Mouse (Mus musculus): ENCODE results near the gene Ppfibp1.

Ppfibp1 gene

DNA sequence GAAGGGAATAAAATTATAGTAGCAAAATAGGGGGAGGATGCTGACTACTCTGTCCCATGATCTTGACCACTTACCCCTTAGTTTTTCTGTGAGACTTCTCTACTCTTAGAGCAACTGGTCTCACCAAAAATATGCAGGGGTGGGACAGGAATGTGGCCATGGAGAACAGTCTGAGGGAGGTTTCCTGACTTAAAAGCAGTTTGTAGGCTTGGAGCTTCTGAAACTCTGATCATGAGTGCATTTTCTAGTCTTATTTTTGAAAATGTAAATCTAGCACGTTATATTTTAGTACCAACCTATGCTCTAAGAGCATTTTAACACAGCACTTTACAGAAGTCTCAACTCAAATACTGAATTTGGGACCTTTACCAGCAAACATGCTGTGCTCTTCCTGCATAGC lies 70.4 kb downstream of the Ppfibp1 start:
- no peak for DNase-seq (ENCODE audit: low spot score in 2 of 2)

DNA sequence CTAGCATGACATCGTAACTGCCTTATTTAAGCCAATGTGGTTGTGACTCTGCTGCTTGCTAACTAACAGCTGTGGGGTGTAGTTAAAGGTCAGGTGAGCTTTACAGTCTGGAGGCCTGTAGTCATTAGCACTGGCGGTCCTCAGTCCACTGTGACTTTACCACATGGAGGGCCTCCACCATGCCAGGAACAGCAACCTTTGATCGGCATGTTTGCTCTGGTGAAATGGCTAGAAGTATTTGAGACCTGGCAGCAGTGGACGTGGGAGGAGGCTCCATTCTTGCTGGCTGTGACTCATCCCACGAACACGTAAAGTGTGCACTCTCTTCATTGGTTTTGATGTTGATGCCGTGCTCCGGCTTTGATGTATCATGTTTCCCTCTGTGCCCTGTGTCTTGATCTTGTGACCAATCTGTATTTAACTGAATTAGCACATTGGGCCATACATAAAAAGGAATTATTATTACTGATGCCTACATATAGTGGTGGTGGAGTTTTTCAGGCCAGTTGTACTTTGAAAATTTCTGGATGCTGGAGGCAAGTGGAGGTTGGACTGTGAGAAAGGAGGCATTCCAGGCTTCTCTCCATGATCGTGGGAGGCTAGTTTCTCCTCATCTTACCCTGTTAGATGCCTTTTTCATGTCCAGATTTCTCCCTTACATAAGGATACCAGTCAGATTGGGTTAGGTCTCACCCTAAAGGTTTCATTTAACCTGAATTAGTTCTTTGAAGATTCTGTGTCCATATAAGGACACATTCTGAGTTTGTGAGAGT lies 71.8 kb downstream of the Ppfibp1 start:
- DNase-seq (ENCODE audit: low spot score in 2 of 2), result peak; percentile 31 to 58

DNA sequence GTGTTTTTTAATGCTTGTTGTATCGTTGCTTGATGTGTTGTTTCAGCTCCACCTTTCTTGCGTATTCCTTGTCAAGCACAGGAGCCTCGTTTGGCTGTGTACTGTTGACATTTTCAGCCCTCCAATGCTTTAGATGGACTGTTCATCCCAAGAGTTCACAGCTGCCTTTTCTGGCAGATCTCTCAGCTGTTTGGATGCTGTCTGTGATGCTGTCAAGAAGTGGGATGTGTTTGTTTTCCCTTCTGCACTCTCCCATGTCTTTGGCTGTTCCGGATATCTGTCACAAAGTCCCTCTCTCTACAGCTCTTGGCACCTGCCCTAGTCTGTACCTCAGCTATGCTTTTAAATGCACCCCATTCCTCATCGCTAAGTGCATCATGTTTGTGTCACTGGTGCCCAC lies 72.7 kb downstream of the Ppfibp1 start:
- DNase-seq (ENCODE audit: low spot score in 2 of 2), result no peak

DNA sequence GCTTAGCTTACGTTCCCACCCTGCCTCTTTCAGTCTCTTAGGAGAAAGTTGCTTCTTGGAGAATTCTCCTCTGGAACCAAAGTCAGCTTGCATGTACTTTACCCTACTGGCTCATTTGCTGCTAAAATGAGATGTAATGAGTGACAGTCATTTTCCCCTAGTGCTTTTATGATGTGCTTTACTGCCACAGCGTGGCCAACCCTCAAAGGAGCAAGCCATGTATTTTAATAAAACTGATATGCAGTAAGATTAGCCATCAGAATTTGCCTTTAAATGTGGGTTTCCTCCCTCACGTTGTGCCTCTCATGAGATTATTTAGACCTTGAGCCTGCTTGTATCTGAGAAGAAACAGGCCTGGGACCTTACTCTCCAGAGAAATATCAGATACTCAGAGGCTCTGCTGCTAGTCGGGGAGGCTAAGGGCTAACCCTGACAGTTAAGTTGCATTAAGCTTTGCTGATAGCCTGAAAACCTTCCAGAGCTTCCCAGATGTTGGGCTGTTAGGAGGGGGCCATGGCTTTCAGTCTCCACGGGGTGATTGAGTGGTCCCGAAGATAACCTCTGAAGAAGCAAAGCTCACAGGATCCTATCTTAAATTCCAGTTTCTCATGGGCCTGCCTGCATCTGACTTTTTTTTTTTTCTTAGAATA lies 73.7 kb downstream of the Ppfibp1 start:
- peak in 1 of 2 experiments; percentile 40 for DNase-seq (ENCODE audit: low spot score in 2 of 2)

DNA sequence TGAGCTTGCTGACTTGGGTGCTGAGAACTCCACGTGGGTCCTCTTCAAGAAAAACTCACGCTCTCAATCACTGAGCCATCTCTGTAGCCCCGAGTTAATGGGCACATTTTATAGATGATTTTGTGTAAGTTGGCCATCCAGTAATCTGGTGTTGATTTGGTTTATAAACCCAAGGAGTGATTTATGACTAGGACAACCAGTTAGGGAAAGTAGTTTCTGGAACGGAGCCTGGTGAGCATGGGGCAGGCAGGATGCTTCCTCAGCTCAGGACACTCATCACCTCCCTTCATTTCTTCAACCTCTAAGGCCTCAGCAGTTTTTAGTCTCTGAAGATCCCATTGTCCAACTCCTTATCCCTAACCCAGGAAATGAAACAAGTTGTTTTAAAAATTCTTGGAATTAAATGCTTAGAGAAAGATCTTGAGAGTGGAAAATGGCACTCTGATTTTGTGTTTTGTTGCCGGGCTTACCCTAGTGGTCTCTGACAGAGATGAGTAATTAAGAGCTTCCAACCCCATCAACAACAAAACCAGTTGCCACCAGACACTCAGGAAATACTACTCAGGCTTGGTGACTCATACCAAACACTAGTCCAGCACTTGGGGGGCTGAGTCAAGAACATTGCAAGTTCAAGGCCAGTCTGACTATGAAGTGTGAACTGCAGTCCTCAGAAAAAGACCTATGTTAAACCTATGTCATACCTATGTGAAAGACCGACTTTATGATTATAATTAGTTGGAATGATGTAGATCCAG lies 75.3 kb downstream of the Ppfibp1 start:
- DNase-seq (ENCODE audit: low spot score in 2 of 2), result no peak

DNA sequence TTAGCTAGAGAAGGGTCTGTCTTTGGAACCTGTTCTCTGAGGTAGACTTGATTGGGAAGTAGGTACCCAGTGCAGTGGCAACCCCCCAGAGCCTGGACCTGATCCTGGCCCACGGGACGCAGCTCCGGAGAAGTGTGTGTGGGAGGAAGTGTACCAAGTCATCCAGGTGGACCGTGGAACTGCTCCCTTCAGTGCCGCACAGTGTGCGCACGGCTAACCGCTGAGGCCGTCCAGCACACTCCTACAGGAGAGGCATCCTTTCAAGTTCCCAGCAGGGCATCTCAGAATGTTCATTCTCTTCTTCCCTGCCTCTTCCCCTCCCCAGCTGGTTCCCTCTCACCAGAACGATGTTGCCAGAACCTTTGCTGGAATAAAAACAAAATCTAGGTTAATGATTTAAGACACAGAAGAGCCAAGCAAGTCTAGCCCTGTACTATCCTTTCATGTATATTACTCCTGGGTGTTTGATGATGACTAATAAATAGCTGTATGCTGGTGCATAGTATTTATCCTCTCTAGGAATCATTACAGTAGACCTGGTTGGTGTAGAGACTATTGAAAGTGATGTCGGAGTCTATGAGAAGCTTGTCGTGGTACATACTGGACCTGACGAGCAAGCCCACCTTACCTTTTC lies 77.0 kb downstream of the Ppfibp1 start:
- no peak for DNase-seq (ENCODE audit: low spot score in 2 of 2)

DNA sequence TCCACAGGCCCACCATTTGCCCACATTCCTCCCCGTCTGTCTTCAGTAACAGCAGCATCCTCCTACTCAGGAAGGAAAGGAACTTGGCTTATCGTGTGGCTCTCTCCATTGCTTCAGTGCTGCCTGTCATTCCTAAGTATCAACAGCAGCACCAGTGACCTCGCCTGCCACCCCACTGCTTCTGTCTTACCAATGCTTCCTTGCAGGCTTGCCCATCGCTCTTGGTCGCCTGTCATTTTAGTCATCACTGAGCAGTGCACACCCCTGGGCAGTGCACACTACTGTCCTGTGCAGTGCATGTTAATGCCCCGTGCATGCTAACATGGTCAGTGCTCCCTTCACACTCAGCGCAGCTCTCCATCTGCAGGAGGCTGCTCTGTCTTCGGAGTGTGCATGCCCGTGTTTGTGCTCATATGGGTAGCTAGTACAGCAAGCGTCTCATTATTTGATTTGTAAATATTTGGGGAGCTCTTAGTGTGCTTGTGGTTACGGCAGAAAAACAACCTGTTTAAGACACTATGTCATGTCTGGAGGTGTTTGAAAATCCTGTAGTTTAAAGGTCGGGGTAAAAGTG lies 78.2 kb downstream of the Ppfibp1 start:
- DNase-seq (ENCODE audit: low spot score in 2 of 2), result no peak

DNA sequence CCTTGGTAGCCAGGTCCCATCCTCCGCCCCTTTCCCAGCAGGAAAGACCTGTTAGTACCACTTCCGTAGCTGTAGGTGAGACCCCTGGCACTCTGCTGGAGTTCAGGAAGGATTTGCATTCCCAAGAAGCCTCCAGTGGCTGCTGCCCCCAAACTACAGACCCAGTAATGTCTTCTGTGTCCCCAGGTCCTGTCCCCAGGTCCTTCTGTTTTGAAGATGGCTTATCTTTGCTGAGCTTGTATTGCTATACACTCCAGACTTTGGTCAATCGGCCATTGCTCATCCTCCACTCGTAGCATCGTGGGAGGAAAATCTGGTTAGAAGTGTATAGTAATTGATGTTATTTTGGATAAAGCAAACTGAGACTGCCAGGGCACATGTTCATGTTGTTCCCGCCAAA lies 79.5 kb downstream of the Ppfibp1 start:
- DNase-seq (ENCODE audit: low spot score in 2 of 2), result no peak

DNA sequence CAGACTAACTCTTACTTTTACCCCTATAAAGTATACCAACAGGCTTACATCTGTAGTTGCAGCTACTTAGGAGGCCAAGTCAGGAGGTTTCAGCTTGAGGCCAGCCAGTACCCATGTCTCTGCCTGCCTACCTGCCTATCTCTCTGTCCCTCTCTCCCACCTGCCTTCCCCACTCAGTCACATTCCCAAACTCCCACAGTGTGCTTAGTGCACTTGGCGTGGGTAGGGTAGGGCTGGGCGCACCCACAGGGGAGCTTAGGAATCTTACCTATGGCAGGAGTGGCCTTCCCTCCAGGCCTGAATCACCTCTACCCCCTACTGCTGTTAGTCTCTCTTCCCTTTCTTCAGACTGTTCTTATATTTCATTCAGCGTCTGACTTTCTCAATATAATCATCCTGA lies 82.5 kb downstream of the Ppfibp1 start:
- no peak for DNase-seq (ENCODE audit: low spot score in 2 of 2)

DNA sequence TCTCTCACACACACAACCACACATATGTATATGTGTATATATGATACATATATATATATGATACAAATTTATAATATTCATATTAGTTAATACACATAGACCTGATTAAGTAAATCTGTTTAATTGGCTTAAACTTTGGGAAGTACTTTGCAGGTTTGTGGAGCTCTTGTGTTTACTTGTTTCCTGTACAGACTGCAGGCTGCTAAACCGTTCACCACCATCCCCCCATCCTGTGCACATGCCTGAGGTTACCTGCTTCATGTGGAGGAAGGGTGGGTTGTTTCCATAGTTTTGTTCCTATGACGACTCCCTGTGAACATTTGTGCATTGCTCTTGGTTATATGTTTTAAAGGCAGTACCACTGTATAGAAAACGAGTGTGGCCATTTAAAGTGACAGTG lies 83.1 kb downstream of the Ppfibp1 start:
- no peak for DNase-seq (ENCODE audit: low spot score in 2 of 2)

DNA sequence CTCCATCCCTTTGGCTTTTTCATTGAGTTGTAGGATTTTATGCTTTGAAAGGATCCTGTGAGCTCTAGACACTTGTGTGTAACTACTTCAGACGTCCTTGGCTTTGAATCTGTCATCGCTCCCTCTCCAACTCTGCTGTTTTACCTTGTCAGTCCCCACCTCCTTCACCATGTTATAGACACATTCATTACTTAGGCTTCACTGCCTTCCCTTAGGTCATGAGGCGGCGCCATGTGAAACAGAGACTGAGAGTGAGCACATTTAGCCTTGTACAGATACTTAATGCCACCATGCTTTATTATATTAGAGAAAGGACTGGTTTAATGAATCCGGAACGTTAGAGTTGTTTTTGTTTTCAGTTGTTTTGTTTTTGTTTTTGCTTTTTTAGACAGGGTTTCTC lies 83.7 kb downstream of the Ppfibp1 start:
- no peak for DNase-seq (ENCODE audit: low spot score in 2 of 2)

DNA sequence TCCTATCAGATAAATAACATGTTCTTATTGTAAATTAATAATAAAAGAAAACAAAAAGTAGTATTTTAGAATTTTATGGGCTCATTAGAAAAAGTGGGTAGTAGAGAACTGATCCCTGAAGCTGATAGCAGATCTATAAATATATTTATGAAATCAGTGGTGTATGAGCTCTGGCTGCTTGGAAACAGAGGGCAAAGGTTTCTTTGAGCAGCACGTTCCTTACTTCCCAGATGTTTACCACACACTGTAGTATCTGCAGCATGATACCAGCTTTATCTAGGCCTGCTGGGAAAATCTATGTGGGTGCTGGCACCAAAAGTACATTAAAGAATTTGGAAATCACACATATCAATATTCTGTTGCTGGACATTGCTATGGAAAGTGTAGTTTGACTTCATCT lies 84.5 kb downstream of the Ppfibp1 start:
- no peak for DNase-seq (ENCODE audit: low spot score in 2 of 2)

DNA sequence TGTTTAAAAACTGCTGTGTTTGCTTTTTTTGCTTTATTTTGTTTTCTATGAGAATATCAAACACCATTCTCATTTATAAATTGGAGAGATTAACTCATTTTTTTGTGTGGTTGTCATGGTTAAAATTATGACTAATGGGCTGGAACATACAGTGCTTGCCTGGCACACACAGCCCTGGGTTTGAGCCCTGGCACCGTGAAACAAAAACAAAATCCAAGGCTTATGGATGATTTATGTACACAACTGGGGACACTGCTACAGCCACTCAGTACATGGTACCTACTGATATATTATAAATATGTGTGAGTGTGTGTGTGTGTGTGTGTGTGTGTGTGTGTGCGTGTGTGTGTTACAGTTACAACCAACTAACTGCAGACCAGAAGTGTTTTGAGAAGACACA lies 85.1 kb downstream of the Ppfibp1 start:
- no peak for DNase-seq (ENCODE audit: low spot score in 2 of 2)

DNA sequence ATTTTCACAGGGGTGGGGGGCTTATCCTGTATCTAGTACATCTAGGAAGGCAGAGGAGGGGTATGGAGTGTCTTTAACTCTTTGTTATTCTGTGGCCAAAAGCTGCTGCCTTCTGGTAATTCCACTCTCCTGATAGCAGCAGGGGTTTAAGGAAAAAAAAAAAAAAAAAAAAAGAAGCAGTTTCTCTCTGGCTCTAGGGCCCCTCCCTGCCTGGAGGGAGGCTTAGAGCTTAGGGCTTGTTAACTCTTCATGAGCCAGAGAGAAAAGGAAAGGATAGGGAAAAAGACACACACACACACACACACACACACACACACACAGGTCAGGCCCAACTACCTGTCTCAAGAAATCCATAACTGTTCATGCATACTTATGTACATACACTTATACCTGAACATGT lies 85.5 kb downstream of the Ppfibp1 start:
- no peak for DNase-seq (ENCODE audit: low spot score in 2 of 2)

DNA sequence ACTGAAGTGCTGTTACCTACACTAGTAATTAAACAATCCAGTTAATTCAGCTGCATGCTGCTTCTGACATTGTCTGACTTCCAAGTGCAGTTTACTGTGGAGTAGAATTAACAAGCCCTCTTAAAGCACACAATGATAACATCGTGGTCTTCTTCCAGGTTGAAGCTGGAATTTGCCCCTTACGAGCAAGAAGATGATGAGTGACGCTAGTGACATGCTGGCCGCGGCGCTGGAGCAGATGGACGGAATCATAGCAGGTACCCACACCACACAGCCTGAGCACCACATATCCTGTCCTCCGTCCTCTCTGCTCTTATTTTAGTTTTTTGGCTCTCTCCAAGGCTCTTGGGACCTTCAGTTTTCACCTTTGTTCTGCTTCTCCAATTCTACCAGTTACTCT lies 88.2 kb downstream of the Ppfibp1 start:
- DNase-seq (ENCODE audit: low spot score in 2 of 2), result no peak

DNA sequence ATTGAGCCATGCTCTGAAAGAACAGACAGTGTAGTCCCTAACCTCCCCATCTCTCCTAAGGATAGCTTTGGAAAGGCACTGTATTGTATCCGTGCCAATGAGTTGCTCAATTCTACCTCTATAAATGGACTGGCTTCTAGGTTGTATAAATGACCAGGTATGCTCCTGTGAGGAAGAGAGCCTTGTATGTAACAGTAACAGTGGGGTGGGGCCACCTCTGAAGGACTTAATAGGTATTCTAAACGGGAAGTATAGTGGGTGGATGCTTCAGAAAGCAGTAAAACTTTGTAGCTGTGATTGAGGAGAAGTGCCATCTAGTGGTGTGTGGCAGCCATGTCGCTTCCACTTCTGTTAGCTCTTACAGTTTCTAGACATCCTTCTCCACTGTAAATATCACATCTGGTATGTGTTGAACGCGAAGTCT lies 90.4 kb downstream of the Ppfibp1 start:
- DNase-seq (ENCODE audit: low spot score in 2 of 2), result no peak

DNA sequence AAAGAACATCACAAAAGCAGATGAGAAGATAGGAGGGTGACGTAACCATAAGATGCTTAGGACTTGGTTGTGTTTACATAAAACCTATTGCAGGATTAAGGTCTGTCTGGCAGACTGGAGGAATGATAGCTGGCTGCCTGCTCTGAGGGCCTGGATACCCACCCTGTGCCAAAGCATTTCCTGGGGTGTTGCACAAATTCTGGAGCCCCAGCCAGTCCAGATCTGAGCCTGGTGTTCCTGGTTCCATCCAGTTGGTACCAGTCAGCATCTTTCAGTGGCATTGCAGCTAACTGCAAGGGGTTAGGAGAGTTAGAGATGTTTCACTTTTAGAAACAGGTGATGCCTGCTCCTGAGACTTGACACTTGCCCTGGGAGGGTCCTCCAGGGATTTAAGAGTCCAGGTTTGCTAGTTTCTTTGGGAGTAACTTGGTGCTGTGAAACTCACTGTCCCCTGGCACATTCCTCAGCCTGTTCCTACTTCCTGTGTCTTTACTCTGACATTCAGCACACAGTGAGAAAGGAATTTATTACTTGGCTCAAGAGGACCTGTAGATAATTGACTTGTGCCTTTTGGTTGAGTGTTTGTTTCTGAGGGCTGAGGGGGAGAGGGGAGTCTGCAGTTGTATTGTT lies 90.9 kb downstream of the Ppfibp1 start:
- DNase-seq (ENCODE audit: low spot score in 2 of 2), result no peak

DNA sequence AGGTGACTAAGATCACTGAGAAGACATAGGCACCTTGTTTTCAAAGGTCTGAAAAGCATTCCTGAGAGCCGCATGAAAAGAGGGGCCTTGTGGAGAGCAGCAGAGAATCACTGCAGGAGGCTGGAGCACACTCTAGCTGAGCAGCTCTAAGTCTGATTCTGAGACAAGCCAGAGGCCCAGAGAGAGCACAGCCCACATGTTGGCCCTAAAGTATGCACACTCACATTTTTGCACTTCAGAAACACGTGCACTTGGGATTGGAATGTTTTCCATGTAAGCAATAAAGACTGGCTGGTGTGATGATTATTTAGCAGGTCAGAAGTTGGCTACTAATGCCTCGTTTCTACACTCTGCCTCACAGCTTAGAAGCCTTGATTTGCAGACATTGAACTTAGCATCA lies 91.7 kb downstream of the Ppfibp1 start:
- no peak for DNase-seq (ENCODE audit: low spot score in 2 of 2)

DNA sequence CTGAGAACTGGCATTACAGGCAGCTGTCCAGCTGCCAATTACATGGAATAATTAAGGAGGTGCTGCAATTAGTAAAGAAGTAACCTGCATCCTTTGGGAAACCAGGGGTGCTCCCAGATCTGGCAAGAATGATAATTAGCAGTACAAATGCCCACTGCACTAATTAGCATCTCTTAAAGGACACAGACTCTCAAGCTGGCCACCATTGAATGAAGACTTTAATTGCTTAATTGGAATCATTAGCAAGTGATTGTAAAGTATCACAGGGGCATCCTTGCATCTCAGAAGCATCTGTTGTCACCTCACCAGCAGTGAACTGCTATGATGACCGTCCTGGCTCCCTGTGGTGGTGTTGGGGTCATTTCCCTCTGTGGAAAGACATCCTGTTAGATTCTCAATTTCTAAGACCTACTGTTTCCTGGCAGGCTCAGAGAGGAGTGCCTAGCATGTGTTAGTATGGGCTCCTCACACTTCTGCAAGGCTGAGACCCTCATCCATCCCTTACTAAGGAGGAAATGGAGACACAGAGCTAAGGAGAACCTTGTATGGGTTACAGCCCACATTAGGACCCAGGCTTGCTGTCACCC lies 93.1 kb downstream of the Ppfibp1 start:
- no peak for DNase-seq (ENCODE audit: low spot score in 2 of 2)

DNA sequence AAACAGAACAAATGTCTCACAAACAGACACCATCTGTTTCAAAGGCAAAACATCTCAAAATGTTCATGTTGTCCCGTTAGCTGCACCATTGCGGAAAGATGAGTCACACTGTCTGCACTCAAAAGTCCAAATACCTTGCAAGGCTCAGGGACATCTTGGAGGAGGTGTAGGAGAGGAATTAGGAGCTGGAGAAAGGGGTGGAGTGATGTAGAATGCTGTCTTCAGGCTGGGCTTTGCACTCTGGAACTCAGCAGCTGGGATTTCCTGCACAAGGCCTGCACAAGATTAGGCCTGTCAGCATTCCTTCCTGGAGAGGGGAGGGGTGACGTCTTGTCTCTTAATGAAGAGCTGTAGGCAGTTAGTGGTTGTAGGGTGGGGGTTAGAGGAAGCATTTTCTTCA lies 96.3 kb downstream of the Ppfibp1 start:
- DNase-seq (ENCODE audit: low spot score in 2 of 2), result peak in 1 of 2 experiments; percentile 58

DNA sequence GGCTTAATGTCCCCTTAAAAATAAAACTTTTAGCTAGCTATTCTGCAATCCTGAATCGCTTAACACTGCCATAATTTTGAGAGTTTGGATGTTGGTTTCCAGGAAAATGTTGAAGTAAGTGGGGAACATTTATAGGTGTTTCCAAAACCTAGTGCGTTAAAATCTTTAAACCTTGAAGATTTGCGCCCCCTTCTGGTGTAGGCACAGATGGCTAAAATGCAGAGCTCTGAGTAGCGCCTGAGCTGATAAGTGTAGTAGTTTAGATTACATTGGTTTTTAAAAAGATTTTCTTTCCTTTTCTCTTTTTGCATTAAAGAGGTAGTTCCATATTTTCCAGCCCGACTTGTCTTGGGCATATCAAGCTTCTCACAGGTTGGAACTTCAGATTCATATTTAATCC lies 105.9 kb downstream of the Ppfibp1 start:
- DNase-seq (ENCODE audit: low spot score in 2 of 2), result peak; percentile 73 to 82
